Mouse (Mus musculus) megakaryocyte-erythroid progenitor cell, adult 5-6 weeks (primary cell): ENCODE measurements around the gene Tcf20. TPM values are rescaled to one million over a fixed set of nuclear protein-coding genes. Genes with fewer than 3 reads are reported as not detected.
"Not testable (repeated sequence)": the region's sequence is repeated elsewhere in the genome, so short reads cannot be mapped to it uniquely, and the experiment has no call there.

Experiments used
- ATAC-seq: replicated peaks from 2 replicates; pipeline ENCODE4 v1.8.0; 2016; ENCODE audit warnings: mild to moderate bottlenecking, inconsistent platforms; ENCODE audit not compliant: severe bottlenecking, poor library complexity, low FRiP score, low TSS enrichment
- total RNA-seq, 2 experiments: library from RNA; stranded (forward) in 1 of 2; stranded (reverse) in 1 of 2; fragments of 200-1000, 215-1000 nt in 1 of 2; fragments of >200 nt in 1 of 2; fragmentation: Nextera tagmentation in 1 of 2; gene quantifications; 2 replicates each; pipeline ENCODE4 v1.2.3; 2014 to 2017

The Tcf20 gene
- total RNA-seq, 2 experiments from 2014 or later, result 57.7 to 106 TPM

- ATAC-seq, result no peak
Observed at GRCm38 (mm10) chr15:82792566-82792965, 195.1 kb downstream of the Tcf20 start.

- ATAC-seq, result no peak
Observed at GRCm38 (mm10) chr15:82784581-82784980, 203.1 kb downstream of the Tcf20 start.

- ATAC-seq, result no peak
Observed at GRCm38 (mm10) chr15:82783800-82784199, 203.9 kb downstream of the Tcf20 start.

- ATAC-seq, result not testable (repeated sequence)
Observed at GRCm38 (mm10) chr15:82777856-82778255, 209.8 kb downstream of the Tcf20 start.

- ATAC-seq, result no peak
Observed at GRCm38 (mm10) chr15:82765943-82766342, 221.7 kb downstream of the Tcf20 start.

GRCm38 (mm10) chr15:82764881-82765280 lies 222.8 kb downstream of the Tcf20 start:
- ATAC-seq, result no peak

GRCm38 (mm10) chr15:82763631-82764420 lies 223.8 kb downstream of the Tcf20 start, which contains the start of gene Cyp2d40:
Cyp2d40 (minus strand) TSS chr15:82764183.
- no peak for ATAC-seq

Other genes with a start within 250 kb of the Tcf20 start
- not detected in 2 replicates for gene Cyp2d40, start 223.7 kb downstream of the Tcf20 start, total RNA-seq (2014; fragmentation: Nextera tagmentation)
- not detected in 2 replicates for gene Cyp2d40, start 223.7 kb downstream of the Tcf20 start, total RNA-seq (2017)
- not detected in 2 replicates for gene Cyp2d26, start 193.6 kb downstream of the Tcf20 start, total RNA-seq (2014; fragmentation: Nextera tagmentation)
- gene Cyp2d26, start 193.6 kb downstream of the Tcf20 start, total RNA-seq (2017), result not detected in 2 replicates
- gene Nfam1, start 45.4 kb upstream of the Tcf20 start, total RNA-seq (2014; fragmentation: Nextera tagmentation), result 3.7 and 4.1 TPM in 2 replicates
- gene Nfam1, start 45.4 kb upstream of the Tcf20 start, total RNA-seq (2017), result 2.7 and 6.9 TPM in 2 replicates
- 46.0 and 51.6 TPM in 2 replicates for gene Serhl, start 101.6 kb upstream of the Tcf20 start, total RNA-seq (2014; fragmentation: Nextera tagmentation)
- 32.0 and 45.4 TPM in 2 replicates for gene Serhl, start 101.6 kb upstream of the Tcf20 start, total RNA-seq (2017)
- gene Rrp7a, start 134.9 kb upstream of the Tcf20 start, total RNA-seq (2014; fragmentation: Nextera tagmentation), result 30.4 and 53.1 TPM in 2 replicates
- gene Rrp7a, start 134.9 kb upstream of the Tcf20 start, total RNA-seq (2017), result 107 and 139 TPM in 2 replicates
- 59.0 and 76.4 TPM in 2 replicates for gene Poldip3, start 161.5 kb upstream of the Tcf20 start, total RNA-seq (2014; fragmentation: Nextera tagmentation)
- gene Poldip3, start 161.5 kb upstream of the Tcf20 start, total RNA-seq (2017), result 65.4 and 92.3 TPM in 2 replicates
- 89.4 and 102 TPM in 2 replicates for gene Cyb5r3, start 184.7 kb upstream of the Tcf20 start, total RNA-seq (2014; fragmentation: Nextera tagmentation)
- gene Cyb5r3, start 184.7 kb upstream of the Tcf20 start, total RNA-seq (2017), result 33.0 and 55.6 TPM in 2 replicates